Mouse (Mus musculus): ENCODE measurements around the gene Awat1. TPM values are rescaled to one million over a fixed set of nuclear protein-coding genes. Genes with fewer than 3 reads are reported as not detected.
A peak's percentile ranks its signal among the peaks of the same experiment; 100 is the strongest.

Gene Awat1
- polyA plus RNA-seq (2015; fragmentation: Nextera tagmentation; extraction: Ambion mirVana), result not detected in 2 replicates

DNA sequence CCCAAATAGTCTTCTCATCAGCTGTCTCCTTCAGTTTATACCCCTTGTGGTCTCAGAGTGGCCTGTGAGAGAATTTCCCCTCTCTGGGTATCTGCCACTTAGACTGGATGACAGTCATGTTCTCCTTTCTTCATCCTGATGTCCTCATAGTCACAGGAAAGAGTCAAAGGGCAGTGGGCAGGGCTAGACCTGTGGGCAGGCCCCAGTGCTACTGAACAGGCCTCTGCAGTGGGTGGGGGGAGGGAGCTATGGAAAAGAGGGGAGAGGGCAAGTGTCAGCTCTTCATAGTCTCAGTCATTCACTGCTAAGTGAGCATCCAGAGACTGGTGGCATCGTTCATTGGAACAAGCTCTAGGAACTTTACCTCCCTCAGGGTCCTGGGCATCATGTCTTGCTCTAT is at the start of gene Awat1:
Gene Awat1, plus strand, starts transcription at position 301 of the 400 bp plus-strand sequence.
- Histone ChIP-seq H3K4me2 (ENCODE audit: low read length) (no peak within 1 kb of the TSS), H3K4me3 (ENCODE audit: low read depth, low read length) (no peak within 1 kb of the TSS)

DNA sequence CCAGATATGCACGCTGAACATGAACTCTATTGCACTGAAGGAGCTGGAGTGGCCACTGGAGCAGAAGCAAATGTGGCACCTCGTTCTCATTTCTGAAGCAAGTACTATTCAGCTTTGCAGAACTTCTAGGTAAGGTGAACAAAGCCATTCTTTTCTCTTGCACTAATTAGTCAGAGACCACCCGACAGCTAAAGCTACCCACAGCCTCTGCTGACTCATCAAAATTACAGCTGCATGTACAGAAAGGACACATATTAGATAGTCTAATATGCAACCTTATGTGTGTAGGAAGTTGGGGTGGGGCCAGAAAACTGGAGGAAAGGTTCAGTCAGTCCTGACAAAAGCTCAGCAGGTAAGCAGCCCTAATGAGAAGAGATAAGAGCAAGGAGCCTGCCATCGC is 47.6 kb upstream of the Awat1 start, which contains the start of gene Dgat2l6:
Gene Dgat2l6, plus strand, starts transcription at position 368 of the 400 bp plus-strand sequence.
- WGBS, result 84% methylated on average over 4 of the region's 4 CpGs
- Histone ChIP-seq H3K36me3 (ENCODE audit: control insufficient read depth, insufficient read depth, low read length) (no peaks in the 10 kb centered on the region), H3K9me3 (replicated peaks; ENCODE audit: control insufficient read depth, low read length, poor library complexity, severe bottlenecking) (no peaks in the 10 kb centered on the region), H3K4me3 (ENCODE audit: low read depth, low read length) (no peak within 1 kb of the TSS), H3K27ac (ENCODE audit: low read length) (no peak within 1 kb of the TSS), H3K4me2 (ENCODE audit: low read length) (no peak within 1 kb of the TSS), H3K27me3 (ENCODE audit: control insufficient read depth, insufficient read depth, low read depth, low read length) (peaks cover 4% of the 10 kb centered on the region), H3K9ac (ENCODE audit: low read depth, low read length) (no peak within 1 kb of the TSS), H3K4me1 (ENCODE audit: control insufficient read depth, insufficient read depth, low read length) (no peaks in the 10 kb centered on the region)
- no peak for ATAC-seq

More for the DNA sequence above, at the start of gene Awat1:
- ATAC-seq, result no peak
- Histone ChIP-seq H3K27me3 (ENCODE audit: control insufficient read depth, insufficient read depth, low read depth, low read length) (no peaks in the 10 kb centered on the region), H3K9me3 (replicated peaks; ENCODE audit: control insufficient read depth, low read length, poor library complexity, severe bottlenecking) (no peaks in the 10 kb centered on the region), H3K27ac (ENCODE audit: low read length) (no peak within 1 kb of the TSS), H3K9ac (ENCODE audit: low read depth, low read length) (no peak within 1 kb of the TSS), H3K4me1 (ENCODE audit: control insufficient read depth, insufficient read depth, low read length) (no peaks in the 10 kb centered on the region), H3K36me3 (ENCODE audit: control insufficient read depth, insufficient read depth, low read length) (no peaks in the 10 kb centered on the region)
- 85% methylated on average over 1 of the region's 1 CpGs for whole genome bisulfite sequencing

DNA sequence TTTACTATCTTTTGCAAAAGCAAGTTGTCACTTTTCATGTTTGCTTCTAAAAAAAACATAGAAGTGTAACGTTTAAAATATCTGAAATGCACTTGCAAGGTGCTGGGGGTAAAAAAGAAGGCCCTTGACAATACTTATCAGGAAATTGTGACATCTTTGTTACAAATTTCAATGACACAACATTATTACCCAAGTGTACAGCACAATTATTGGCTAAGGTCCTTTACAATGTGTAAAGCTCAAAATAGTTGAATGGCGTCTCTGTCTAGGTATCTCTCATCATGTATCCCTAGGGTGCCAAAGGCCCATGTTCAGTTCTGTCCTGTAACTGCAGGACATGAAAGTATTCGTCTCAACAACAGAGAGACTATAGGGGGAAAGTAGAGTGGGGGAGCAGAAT is 16.0 kb upstream of the Awat1 start:
- Histone ChIP-seq H3K27me3 (ENCODE audit: control insufficient read depth, insufficient read depth, low read depth, low read length) (no peaks in the 10 kb centered on the region), H3K4me1 (ENCODE audit: control insufficient read depth, insufficient read depth, low read length) (no peaks in the 10 kb centered on the region), H3K4me2 (ENCODE audit: low read length) (no peak overlapping the region), H3K36me3 (ENCODE audit: control insufficient read depth, insufficient read depth, low read length) (no peaks in the 10 kb centered on the region), H3K4me3 (ENCODE audit: low read depth, low read length) (no peak overlapping the region), H3K9me3 (replicated peaks; ENCODE audit: control insufficient read depth, low read length, poor library complexity, severe bottlenecking) (no peaks in the 10 kb centered on the region), H3K27ac (ENCODE audit: low read length) (no peak overlapping the region), H3K9ac (ENCODE audit: low read depth, low read length) (no peak overlapping the region)
- WGBS, result 81% methylated on average over 3 of the region's 3 CpGs
- no peak for ATAC-seq

DNA sequence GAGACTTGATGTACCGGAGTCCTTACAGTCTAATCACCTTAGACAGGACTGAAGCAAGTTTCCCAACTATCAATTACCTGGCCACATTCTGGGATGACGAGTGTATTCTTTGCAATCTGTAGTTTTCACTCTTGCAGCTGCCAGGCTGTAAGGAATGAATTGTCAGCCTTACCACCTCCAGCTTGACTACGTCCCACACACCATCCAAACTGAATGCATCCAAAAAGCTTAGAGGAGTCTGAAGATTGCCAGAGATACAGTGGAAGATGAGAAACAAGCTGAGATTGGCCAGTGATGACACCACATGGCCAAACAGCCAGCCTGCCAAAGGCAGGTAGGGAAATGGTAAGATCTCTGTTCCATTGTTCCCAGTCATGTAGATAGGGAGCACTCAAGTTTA is 6.4 kb upstream of the Awat1 start:
- no peaks in the 10 kb centered on the region for H3K9me3 ChIP-seq (replicated peaks; ENCODE audit: control insufficient read depth, low read length, poor library complexity, severe bottlenecking)
- H3K27me3 ChIP-seq (ENCODE audit: control insufficient read depth, insufficient read depth, low read depth, low read length), result no peaks in the 10 kb centered on the region
- no peak overlapping the region for H3K27ac ChIP-seq (ENCODE audit: low read length)
- no peaks in the 10 kb centered on the region for H3K4me1 ChIP-seq (ENCODE audit: control insufficient read depth, insufficient read depth, low read length)
- no peak overlapping the region for H3K4me3 ChIP-seq (ENCODE audit: low read depth, low read length)
- no peak overlapping the region for H3K9ac ChIP-seq (ENCODE audit: low read depth, low read length)
- H3K4me2 ChIP-seq (ENCODE audit: low read length), result no peak overlapping the region
- WGBS, result 93% methylated on average over 3 of the region's 3 CpGs
- no peaks in the 10 kb centered on the region for H3K36me3 ChIP-seq (ENCODE audit: control insufficient read depth, insufficient read depth, low read length)
- no peak for ATAC-seq

DNA sequence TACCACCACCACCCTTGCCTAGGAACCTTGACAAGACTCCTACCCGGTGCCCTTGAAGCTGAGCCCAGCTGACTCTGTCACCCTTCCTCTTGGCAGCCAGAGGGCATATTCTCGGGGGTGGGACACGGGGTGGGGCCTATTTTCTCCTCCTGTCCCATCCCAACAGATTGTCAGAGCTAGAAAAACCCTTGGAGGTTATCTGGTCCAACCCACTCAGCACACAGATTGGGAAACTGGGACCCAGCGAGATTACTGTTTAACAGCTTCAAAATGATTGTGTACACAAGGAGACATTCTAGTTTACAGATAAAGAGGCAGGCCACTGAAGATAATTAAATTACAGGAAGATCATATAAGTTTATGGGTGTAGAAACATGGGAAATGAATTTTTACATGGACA is 22.7 kb downstream of the Awat1 start, which contains the start of gene P2ry4:
Gene P2ry4, minus strand, starts transcription at position 79 of the 400 bp plus-strand sequence.
- Histone ChIP-seq H3K9me3 (replicated peaks; ENCODE audit: control insufficient read depth, low read length, poor library complexity, severe bottlenecking) (no peaks in the 10 kb centered on the region), H3K36me3 (ENCODE audit: control insufficient read depth, insufficient read depth, low read length) (no peaks in the 10 kb centered on the region), H3K4me1 (ENCODE audit: control insufficient read depth, insufficient read depth, low read length) (no peaks in the 10 kb centered on the region), H3K27ac (ENCODE audit: low read length) (no peak within 1 kb of the TSS), H3K27me3 (ENCODE audit: control insufficient read depth, insufficient read depth, low read depth, low read length) (peaks cover 8% of the 10 kb centered on the region; the same call in 1 of the 2 replicates), H3K4me3 (ENCODE audit: low read depth, low read length) (no peak within 1 kb of the TSS), H3K9ac (ENCODE audit: low read depth, low read length) (no peak within 1 kb of the TSS), H3K4me2 (ENCODE audit: low read length) (no peak within 1 kb of the TSS)
- WGBS, result 61% methylated on average over 4 of the region's 4 CpGs
- no peak for ATAC-seq

DNA sequence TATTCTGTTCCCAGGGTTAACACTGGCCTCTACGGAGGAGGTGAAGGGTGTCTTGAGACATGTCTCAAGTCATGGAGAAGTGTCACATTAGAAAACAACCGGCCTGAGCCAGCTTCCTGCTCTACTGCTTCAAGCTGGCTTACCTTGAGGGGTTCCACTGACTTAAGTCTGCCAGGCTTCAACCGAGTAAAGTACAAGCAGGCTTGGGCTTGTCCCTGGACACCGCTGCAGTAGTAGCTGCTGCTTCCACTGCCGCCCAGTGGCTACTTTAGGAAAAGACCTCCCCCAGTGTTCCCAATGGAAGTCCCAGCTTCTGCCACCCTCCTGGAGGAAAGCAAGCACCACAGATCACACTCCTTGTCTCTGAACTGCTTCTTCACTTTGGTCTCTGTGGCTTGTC is 25.4 kb downstream of the Awat1 start:
- peaks cover 8% of the 10 kb centered on the region; the same call in 1 of the 2 replicates for H3K27me3 ChIP-seq (ENCODE audit: control insufficient read depth, insufficient read depth, low read depth, low read length)
- H3K9ac ChIP-seq (ENCODE audit: low read depth, low read length), result no peak overlapping the region
- no peaks in the 10 kb centered on the region for H3K36me3 ChIP-seq (ENCODE audit: control insufficient read depth, insufficient read depth, low read length)
- H3K4me1 ChIP-seq (ENCODE audit: control insufficient read depth, insufficient read depth, low read length), result no peaks in the 10 kb centered on the region
- ATAC-seq, result 0 out of 2 replicates have a peak, but pooled peaks have one; percentile 21
- no peaks in the 10 kb centered on the region for H3K9me3 ChIP-seq (replicated peaks; ENCODE audit: control insufficient read depth, low read length, poor library complexity, severe bottlenecking)
- no peak overlapping the region for H3K4me2 ChIP-seq (ENCODE audit: low read length)
- WGBS, result 18% methylated on average over 5 of the region's 5 CpGs
- H3K27ac ChIP-seq (ENCODE audit: low read length), result no peak overlapping the region
- H3K4me3 ChIP-seq (ENCODE audit: low read depth, low read length), result no peak overlapping the region

DNA sequence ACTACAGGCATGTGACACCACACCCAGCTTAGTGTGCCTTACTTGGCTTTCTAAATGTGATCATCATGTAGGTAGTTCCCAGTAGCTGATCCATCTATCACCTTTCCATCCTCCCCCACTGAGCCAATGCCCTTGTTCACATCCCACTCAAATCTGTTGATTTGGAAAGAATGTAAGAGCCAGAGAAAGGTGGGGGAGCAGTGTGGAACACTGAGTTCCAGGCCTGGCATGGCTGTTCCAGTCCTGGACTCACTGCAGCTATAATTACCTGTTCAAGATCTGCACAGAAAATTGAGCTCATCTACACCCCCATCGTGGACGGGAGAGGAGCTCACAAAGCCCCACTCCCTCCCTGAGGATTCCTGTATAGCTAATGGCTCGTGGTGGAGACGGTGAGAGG is 27.7 kb downstream of the Awat1 start:
- WGBS, result 66% methylated on average over 4 of the region's 4 CpGs
- Histone ChIP-seq H3K36me3 (ENCODE audit: control insufficient read depth, insufficient read depth, low read length) (no peaks in the 10 kb centered on the region), H3K27ac (ENCODE audit: low read length) (no peak overlapping the region)

DNA sequence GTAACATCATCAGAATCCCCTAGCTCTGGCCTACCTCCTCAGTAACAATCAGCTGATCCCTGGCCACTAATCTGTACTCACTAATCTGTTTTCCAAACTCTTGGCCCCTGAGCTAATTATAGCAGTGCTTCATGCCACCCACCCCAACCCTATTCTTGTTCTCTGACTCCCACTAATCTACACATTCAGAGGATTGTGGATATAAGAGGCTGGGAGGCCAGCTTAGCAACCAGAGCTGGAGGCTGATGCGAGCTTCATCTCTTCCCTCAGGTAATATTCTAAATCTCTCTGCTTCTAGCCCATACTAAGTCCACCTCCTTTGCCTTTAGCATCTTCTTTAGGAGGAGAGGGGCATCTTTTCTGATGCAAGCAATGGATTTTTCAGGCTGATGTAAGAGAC is 33.3 kb downstream of the Awat1 start, which contains the start of gene Arr3:
Gene Arr3, plus strand, starts transcription at position 184 of the 400 bp plus-strand sequence.
- no peak for ATAC-seq
- H3K27ac ChIP-seq (ENCODE audit: low read length), result no peak within 1 kb of the TSS
- no peak within 1 kb of the TSS for H3K4me2 ChIP-seq (ENCODE audit: low read length)
- no peaks in the 10 kb centered on the region for H3K4me1 ChIP-seq (ENCODE audit: control insufficient read depth, insufficient read depth, low read length)
- H3K36me3 ChIP-seq (ENCODE audit: control insufficient read depth, insufficient read depth, low read length), result no peaks in the 10 kb centered on the region
- no peak within 1 kb of the TSS for H3K4me3 ChIP-seq (ENCODE audit: low read depth, low read length)
- no peaks in the 10 kb centered on the region for H3K9me3 ChIP-seq (replicated peaks; ENCODE audit: control insufficient read depth, low read length, poor library complexity, severe bottlenecking)
- 24% methylated on average over 1 of the region's 1 CpGs for WGBS
- no peaks in the 10 kb centered on the region; the same call in 1 of the 2 replicates for H3K27me3 ChIP-seq (ENCODE audit: control insufficient read depth, insufficient read depth, low read depth, low read length)
- H3K9ac ChIP-seq (ENCODE audit: low read depth, low read length), result no peak within 1 kb of the TSS

More for the DNA sequence above, 27.7 kb downstream of the Awat1 start:
- Histone ChIP-seq H3K9ac (ENCODE audit: low read depth, low read length) (no peak overlapping the region), H3K4me3 (ENCODE audit: low read depth, low read length) (no peak overlapping the region), H3K4me2 (ENCODE audit: low read length) (no peak overlapping the region), H3K4me1 (ENCODE audit: control insufficient read depth, insufficient read depth, low read length) (no peaks in the 10 kb centered on the region), H3K9me3 (replicated peaks; ENCODE audit: control insufficient read depth, low read length, poor library complexity, severe bottlenecking) (no peaks in the 10 kb centered on the region), H3K27me3 (ENCODE audit: control insufficient read depth, insufficient read depth, low read depth, low read length) (peaks cover 5% of the 10 kb centered on the region; the same call in 1 of the 2 replicates)
- ATAC-seq, result no peak

DNA sequence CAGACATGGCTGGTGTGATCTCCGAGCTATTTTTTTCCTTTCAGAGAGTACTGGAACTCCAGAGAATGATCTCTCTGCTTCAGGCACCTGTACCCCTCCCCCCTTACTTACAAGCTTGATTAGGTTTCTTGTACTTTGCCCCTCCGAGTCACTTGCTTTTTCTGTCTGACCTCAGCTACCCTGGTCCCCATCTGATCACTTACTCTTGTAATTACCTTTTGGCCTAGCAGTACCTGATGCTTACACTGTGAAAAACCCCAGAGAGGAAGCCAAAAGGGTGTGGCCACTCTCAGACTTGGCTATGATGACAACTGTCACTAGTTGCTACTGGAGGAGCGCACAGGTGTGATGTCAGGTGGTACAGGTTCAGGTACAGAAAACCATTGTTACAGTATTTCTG is 46.4 kb downstream of the Awat1 start:
- Histone ChIP-seq H3K4me1 (ENCODE audit: control insufficient read depth, insufficient read depth, low read length) (no peaks in the 10 kb centered on the region), H3K9me3 (replicated peaks; ENCODE audit: control insufficient read depth, low read length, poor library complexity, severe bottlenecking) (no peaks in the 10 kb centered on the region), H3K36me3 (ENCODE audit: control insufficient read depth, insufficient read depth, low read length) (no peaks in the 10 kb centered on the region), H3K4me3 (ENCODE audit: low read depth, low read length) (no peak overlapping the region), H3K4me2 (ENCODE audit: low read length) (no peak overlapping the region), H3K9ac (ENCODE audit: low read depth, low read length) (no peak overlapping the region), H3K27ac (ENCODE audit: low read length) (no peak overlapping the region), H3K27me3 (ENCODE audit: control insufficient read depth, insufficient read depth, low read depth, low read length) (no peaks in the 10 kb centered on the region; the same call in 1 of the 2 replicates)
- WGBS, result 73% methylated on average over 3 of the region's 3 CpGs
- ATAC-seq, result no peak; the same call in 1 of the 2 replicates
